Mouse (Mus musculus) limb, embryonic 15.5 days (tissue): Measurements from ENCODE around the gene Myh9. TPM values are rescaled to one million over a fixed set of nuclear protein-coding genes. Genes with fewer than 3 reads are reported as not detected.

ENCODE experiments used
- ATAC-seq: fragments of 200-750 bp; cut with Nextera tagmentation; 2 replicates; pipeline ENCODE4 v1.8.0; 2017; ENCODE audit warnings: low read depth, moderate TSS enrichment; ENCODE audit not compliant: insufficient number of reproducible peaks, low FRiP score, low TSS enrichment
- H3K27ac ChIP-seq: fragments of 300-500 bp; sonication (generic); 2 replicates; pipeline ENCODE4 v1.5.1; 2015; ENCODE audit warnings: moderate library complexity, mild to moderate bottlenecking, inconsistent platforms
- H3K27me3 ChIP-seq: fragments of 300-500 bp; sonication (generic); 2 replicates; pipeline ENCODE4 v1.6.1; 2015; ENCODE audit warnings: inconsistent platforms
- H3K36me3 ChIP-seq: fragments of 300-500 bp; sonication (generic); 2 replicates; pipeline ENCODE4 v1.6.1; 2015; ENCODE audit warnings: inconsistent platforms
- H3K4me1 ChIP-seq: fragments of 300-500 bp; sonication (generic); 2 replicates; pipeline ENCODE4 v1.6.1; 2015; ENCODE audit warnings: inconsistent platforms
- H3K4me2 ChIP-seq: fragments of 300-500 bp; sonication (generic); 2 replicates; pipeline ENCODE4 v1.6.1; 2015; ENCODE audit warnings: mild to moderate bottlenecking, inconsistent platforms
- H3K4me3 ChIP-seq: fragments of 300-500 bp; sonication (generic); 2 replicates; pipeline ENCODE4 v1.5.1; 2015; ENCODE audit warnings: mild to moderate bottlenecking, inconsistent platforms
- H3K9ac ChIP-seq: fragments of 300-500 bp; sonication (generic); 2 replicates; pipeline ENCODE4 v1.6.1; 2015; ENCODE audit warnings: inconsistent platforms
- H3K9me3 ChIP-seq: fragments of 300-500 bp; sonication (generic); 2 replicates; pipeline ENCODE4 v1.6.1; 2016; ENCODE audit warnings: inconsistent platforms
- WGBS: fragments of 180-500 bp; shearing (Covaris S2); methylation state at CpG from one replicate; pipeline ENCODE4 v1.1.7; 2015; 5-methylcytosine and 5-hydroxymethylcytosine counted together
- polyA plus RNA-seq: library from polyadenylated mRNA; unstranded; fragments of >200 nt; fragmentation: Nextera tagmentation; extraction: Ambion mirVana; gene quantifications from 2 replicates; pipeline ENCODE4 v1.2.1, GENCODE M21; 2015

Myh9 gene
- polyA plus RNA-seq, 1 experiment from 2014 or later = 44.1 TPM

GRCm38 (mm10) chr15:77788356-77788755, 53.6 kb downstream of the Myh9 start:
- H3K9me3 ChIP-seq = no peaks in the 10 kb centered on the region
- no peak overlapping the region for H3K4me2 ChIP-seq
- no peak overlapping the region for H3K4me3 ChIP-seq
- ATAC-seq = no peak
- H3K27me3 ChIP-seq = no peaks in the 10 kb centered on the region
- peaks cover 96% of the 10 kb centered on the region for H3K36me3 ChIP-seq
- no peak overlapping the region for H3K9ac ChIP-seq
- no peak overlapping the region; the same call in 1 of the 2 replicates for H3K27ac ChIP-seq
- peaks cover 9% of the 10 kb centered on the region for H3K4me1 ChIP-seq
- WGBS = 81% methylated on average over 6 of the region's 6 CpGs

GRCm38 (mm10) chr15:77785807-77786206, 56.2 kb downstream of the Myh9 start:
- H3K4me3 ChIP-seq = no peak overlapping the region
- H3K36me3 ChIP-seq = peaks cover 99% of the 10 kb centered on the region
- no peak overlapping the region for H3K27ac ChIP-seq
- ATAC-seq = no peak
- no peak overlapping the region for H3K4me2 ChIP-seq
- H3K9ac ChIP-seq = no peak overlapping the region
- H3K27me3 ChIP-seq = no peaks in the 10 kb centered on the region
- peaks cover 5% of the 10 kb centered on the region; the same call in 1 of the 2 replicates for H3K4me1 ChIP-seq
- 76% methylated on average over 1 of the region's 1 CpGs for WGBS
- H3K9me3 ChIP-seq = no peaks in the 10 kb centered on the region

DNA sequence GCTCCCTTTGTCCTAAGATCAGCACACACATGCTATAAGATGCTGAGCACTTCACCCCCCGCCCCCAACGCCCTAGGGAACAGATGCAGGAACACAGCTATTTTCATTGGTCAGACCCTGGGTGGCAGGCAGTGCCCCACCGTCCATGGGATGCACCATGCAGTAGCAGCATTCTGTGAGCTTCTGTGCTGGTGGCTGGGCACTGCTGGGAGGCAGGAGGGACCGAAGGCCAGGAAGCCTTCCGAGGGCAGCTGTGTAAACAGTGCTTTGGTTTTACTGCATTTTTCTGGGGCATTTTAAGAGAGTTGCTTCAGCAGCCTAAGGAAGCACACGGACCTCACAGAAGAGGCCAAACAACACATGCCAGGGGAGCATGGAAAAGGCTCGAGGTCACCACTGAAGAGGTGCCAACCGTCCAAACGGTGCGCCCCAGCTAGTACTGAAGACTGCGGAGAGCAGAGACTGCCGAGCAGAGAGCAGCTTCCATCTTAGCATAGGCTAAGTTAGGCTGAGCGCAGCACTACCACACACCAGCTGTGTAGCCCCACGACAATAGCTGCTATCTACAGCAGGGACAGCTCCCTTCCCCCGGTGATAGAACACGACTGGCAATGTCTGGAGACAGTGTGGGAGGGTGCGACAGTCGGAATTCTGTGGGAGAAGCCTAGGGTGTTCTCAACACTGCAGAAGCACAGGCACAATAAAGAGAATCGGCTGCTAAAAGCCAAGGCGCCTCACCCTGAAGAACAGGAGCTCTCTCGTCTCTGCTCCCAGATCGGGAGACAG, 57.7 kb downstream of the Myh9 start:
- H3K4me1 ChIP-seq = peaks cover 5% of the 10 kb centered on the region; the same call in 1 of the 2 replicates
- no peak overlapping the region for H3K9ac ChIP-seq
- H3K9me3 ChIP-seq = no peaks in the 10 kb centered on the region
- ATAC-seq = 0 out of 2 replicates have a peak, but pooled peaks have one; percentile 37
- no peak overlapping the region for H3K4me3 ChIP-seq
- no peak overlapping the region for H3K4me2 ChIP-seq
- H3K27ac ChIP-seq = no peak overlapping the region
- peaks cover 99% of the 10 kb centered on the region for H3K36me3 ChIP-seq
- no peaks in the 10 kb centered on the region for H3K27me3 ChIP-seq
- 68% methylated on average over 22 of the region's 22 CpGs for WGBS

DNA sequence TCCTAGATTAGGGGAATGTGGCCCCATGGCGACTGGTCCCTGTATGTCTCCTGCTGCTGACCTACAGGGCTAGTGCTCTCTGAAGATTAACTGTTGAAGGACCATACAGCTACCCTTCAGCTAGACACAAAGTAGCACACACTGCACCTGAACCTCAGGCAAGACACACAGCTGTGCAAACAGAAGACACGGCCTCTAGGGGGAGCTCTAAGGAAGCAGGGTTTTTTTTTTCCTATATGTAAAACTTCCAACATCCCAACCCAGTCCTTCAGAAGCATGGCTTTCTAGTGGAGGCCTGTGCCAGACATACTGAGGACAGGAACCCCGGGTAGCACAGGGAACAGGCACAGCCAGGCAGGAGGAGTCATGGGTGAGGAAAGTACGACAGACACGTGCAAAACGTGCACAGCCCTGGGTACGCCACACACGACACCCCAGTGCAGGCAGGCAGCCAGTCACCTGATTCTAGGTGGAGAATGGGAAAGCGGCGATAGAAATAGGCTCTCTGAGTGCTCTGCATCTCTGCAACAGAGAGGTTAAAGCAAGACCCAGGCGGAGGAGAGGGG, 59.4 kb downstream of the Myh9 start:
- Histone ChIP-seq H3K27ac (no peak overlapping the region), H3K9me3 (no peaks in the 10 kb centered on the region), H3K4me1 (peaks cover 5% of the 10 kb centered on the region; the same call in 1 of the 2 replicates), H3K27me3 (no peaks in the 10 kb centered on the region), H3K36me3 (peaks cover 100% of the 10 kb centered on the region), H3K9ac (no peak overlapping the region), H3K4me3 (no peak overlapping the region), H3K4me2 (no peak overlapping the region)
- no peak for ATAC-seq
- WGBS = 81% methylated on average over 11 of the region's 11 CpGs

- H3K9me3 ChIP-seq = no peaks in the 10 kb centered on the region
- WGBS = 69% methylated on average over 20 of the region's 20 CpGs
- no peaks in the 10 kb centered on the region for H3K4me1 ChIP-seq
- peaks cover 97% of the 10 kb centered on the region for H3K36me3 ChIP-seq
- no peak overlapping the region for H3K27ac ChIP-seq
- no peak for ATAC-seq
- H3K27me3 ChIP-seq = no peaks in the 10 kb centered on the region
- H3K4me3 ChIP-seq = no peak overlapping the region
- H3K9ac ChIP-seq = no peak overlapping the region
- H3K4me2 ChIP-seq = no peak overlapping the region
Observed at GRCm38 (mm10) chr15:77775186-77775963, 66.6 kb downstream of the Myh9 start.

DNA sequence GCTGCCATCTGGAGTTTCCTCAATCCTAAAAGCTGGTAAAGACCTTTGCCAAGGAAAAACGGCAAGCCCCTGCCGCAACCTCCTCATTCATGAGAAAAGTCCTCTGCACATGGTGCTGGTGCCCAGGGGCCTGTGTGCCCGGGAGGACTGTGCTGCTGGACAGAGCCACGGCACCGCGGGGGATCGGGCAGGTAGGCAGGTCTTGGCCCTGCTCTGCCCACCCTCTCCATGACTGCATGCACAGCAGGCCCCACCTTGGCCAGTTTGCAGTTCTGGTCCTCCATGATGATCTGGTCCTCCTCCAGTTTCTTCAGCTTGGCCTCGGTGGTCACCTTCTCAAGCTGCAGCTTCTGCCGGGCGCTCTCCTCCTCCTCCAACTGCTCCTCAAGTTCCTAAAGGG, 67.7 kb downstream of the Myh9 start:
- Histone ChIP-seq H3K9me3 (no peaks in the 10 kb centered on the region), H3K4me2 (no peak overlapping the region), H3K27me3 (no peaks in the 10 kb centered on the region), H3K4me3 (no peak overlapping the region), H3K4me1 (no peaks in the 10 kb centered on the region), H3K9ac (no peak overlapping the region), H3K27ac (no peak overlapping the region), H3K36me3 (peaks cover 97% of the 10 kb centered on the region)
- ATAC-seq = no peak
- 94% methylated on average over 10 of the region's 10 CpGs for WGBS

GRCm38 (mm10) chr15:77773099-77773915, 68.7 kb downstream of the Myh9 start:
- Histone ChIP-seq H3K9ac (no peak overlapping the region), H3K9me3 (no peaks in the 10 kb centered on the region), H3K4me3 (no peak overlapping the region), H3K4me1 (no peaks in the 10 kb centered on the region), H3K4me2 (no peak overlapping the region), H3K27ac (no peak overlapping the region), H3K36me3 (peaks cover 97% of the 10 kb centered on the region), H3K27me3 (no peaks in the 10 kb centered on the region)
- no peak for ATAC-seq
- WGBS = 89% methylated on average over 19 of the region's 19 CpGs

DNA sequence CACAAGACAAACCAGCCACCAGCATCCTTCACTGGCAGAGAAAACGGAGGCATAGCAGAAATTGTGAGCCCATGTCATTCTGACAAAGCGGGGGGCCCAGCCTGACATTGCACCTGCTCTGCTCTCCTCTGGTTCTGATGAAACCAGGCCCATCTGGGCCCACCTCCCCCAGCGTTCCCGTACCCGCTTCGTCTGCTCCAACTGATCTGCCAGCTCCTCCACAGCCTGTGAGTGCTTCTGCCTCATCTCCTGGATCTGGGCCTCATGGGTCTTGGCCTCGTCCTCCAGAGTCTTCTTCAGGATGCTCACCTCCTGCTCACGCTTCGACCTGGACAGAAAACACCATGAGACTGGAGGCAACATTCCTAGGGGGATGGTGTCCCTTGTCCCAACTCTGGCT, 71.0 kb downstream of the Myh9 start:
- ATAC-seq = no peak
- WGBS = 96% methylated on average over 9 of the region's 9 CpGs

GRCm38 (mm10) chr15:77770341-77770740, 71.6 kb downstream of the Myh9 start:
- peaks cover 98% of the 10 kb centered on the region for H3K36me3 ChIP-seq
- no peak overlapping the region for H3K9ac ChIP-seq
- H3K4me2 ChIP-seq = no peak overlapping the region
- H3K4me3 ChIP-seq = no peak overlapping the region
- peaks cover 6% of the 10 kb centered on the region for H3K4me1 ChIP-seq
- ATAC-seq = no peak
- no peak overlapping the region for H3K27ac ChIP-seq
- WGBS = 91% methylated on average over 5 of the region's 5 CpGs
- H3K9me3 ChIP-seq = no peaks in the 10 kb centered on the region
- no peaks in the 10 kb centered on the region for H3K27me3 ChIP-seq

More for the DNA sequence above, 71.0 kb downstream of the Myh9 start:
- H3K9me3 ChIP-seq = no peaks in the 10 kb centered on the region
- H3K9ac ChIP-seq = no peak overlapping the region
- H3K4me3 ChIP-seq = no peak overlapping the region
- no peak overlapping the region for H3K27ac ChIP-seq
- H3K36me3 ChIP-seq = peaks cover 97% of the 10 kb centered on the region
- H3K4me1 ChIP-seq = 0 out of 2 replicates have a peak, but pooled peaks cover under 1% of the 10 kb centered on the region
- H3K4me2 ChIP-seq = no peak overlapping the region
- H3K27me3 ChIP-seq = no peaks in the 10 kb centered on the region

DNA sequence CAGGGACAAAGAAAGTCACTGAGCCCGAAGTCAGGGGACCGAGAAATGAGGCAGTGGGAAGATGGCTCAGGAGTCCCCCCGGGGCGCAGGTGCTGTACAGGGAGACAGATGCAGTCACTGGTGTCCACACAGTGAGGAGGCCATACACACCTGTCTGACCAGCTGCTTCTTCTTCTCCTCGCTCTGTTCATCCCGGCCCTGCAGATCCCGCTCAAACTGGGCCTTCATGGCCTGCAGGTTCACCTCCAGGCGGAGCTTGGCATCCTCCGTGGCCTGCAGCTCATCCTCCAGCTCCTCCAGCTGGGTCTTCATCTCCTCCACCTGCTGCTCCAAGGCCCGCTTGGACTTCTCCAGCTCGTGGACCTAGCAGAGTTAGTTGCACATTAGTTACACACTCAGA, 75.0 kb downstream of the Myh9 start:
- H3K9ac ChIP-seq = no peak overlapping the region
- WGBS = 85% methylated on average over 11 of the region's 11 CpGs
- no peak for ATAC-seq
- H3K4me1 ChIP-seq = peaks cover 26% of the 10 kb centered on the region
- peaks cover 100% of the 10 kb centered on the region for H3K36me3 ChIP-seq
- no peaks in the 10 kb centered on the region for H3K27me3 ChIP-seq
- no peaks in the 10 kb centered on the region for H3K9me3 ChIP-seq
- H3K4me2 ChIP-seq = no peak overlapping the region
- H3K4me3 ChIP-seq = no peak overlapping the region
- no peak overlapping the region for H3K27ac ChIP-seq

DNA sequence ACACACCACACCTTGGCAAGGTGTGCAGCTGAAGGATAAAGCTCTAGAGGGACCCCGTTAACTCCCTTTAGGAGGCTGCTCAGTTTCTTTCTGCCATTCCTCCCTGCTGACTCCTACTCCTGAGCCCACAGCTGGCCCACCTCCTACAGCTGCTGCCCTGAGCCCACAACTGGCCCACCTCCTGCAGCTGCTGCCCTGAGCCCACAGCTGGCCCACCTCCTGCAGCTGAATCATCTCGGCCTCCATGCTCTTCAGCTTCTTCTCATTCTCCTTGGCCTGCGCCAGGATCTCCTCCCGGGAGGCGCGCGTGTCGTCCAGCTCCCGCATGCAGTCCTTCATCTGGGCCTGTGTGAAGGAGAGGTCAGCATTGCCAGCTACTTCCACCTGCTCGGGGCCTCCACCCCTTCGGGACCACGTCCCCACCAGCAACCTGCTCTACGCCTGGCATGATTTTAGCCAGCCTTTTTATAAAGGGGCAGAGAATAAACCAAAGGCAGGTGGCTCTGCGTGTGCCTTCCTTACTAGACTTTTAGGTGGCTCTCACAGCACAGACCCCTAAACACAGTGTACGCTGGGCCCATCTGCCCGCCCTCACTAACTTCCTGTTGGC, 76.4 kb downstream of the Myh9 start:
- Histone ChIP-seq H3K4me2 (no peak overlapping the region), H3K27ac (peak overlapping the region; percentile 11; the same call in 1 of the 2 replicates), H3K9ac (no peak overlapping the region), H3K27me3 (no peaks in the 10 kb centered on the region), H3K36me3 (peaks cover 100% of the 10 kb centered on the region), H3K4me1 (peaks cover 26% of the 10 kb centered on the region), H3K4me3 (no peak overlapping the region), H3K9me3 (no peaks in the 10 kb centered on the region)
- 88% methylated on average over 16 of the region's 16 CpGs for WGBS
- ATAC-seq = no peak
